Mouse (Mus musculus) left cerebral cortex, postnatal 25 days (tissue): ENCODE data around the gene Gm4792. TPM values are rescaled to one million over a fixed set of nuclear protein-coding genes. Genes with fewer than 3 reads are reported as not detected.

ENCODE experiments used
- DNase-seq, 2 experiments: peaks; one replicate each; pipeline ENCODE4 v3.0.0; 2022; ENCODE audit warnings: low spot score in 2 of 2, mixed read lengths in 1 of 2
- intact Hi-C: fragments of 180-260 bp; cut with DNase I; formaldehyde crosslinking; loops from one replicate; pipeline ENCODE4 v1.15.1; 2025
- total RNA-seq, 2 experiments: library from RNA; stranded (reverse); gene quantifications; 2 replicates each; pipeline ENCODE4 v1.2.3; 2021

The Gm4792 gene
- not detected for total RNA-seq

DNA sequence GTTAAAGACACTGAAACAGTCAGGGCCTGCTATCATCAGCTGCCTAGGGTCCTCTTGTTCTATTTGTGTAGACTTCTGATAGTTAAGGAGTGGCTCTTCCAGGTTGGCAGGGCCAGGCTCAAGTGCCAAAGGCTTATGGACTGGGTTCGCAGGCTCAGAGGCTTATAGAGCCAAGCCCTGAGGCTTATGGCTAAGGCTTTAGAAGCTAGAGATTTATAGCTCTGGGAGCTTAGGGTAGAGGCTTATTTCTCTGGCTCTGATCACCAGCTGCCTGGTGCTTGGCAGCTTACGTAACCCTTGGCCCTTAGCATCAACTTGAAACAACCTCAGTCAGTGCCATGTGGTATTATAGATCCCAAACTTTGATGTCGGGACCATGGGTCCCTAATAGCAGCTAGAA lies at the start of gene Gm4792:
Gene Gm4792 (minus strand): TSS at position 233 of the 400 bp plus-strand sequence.
- intact Hi-C loops = no loop called here
- DNase-seq = no peak

DNA sequence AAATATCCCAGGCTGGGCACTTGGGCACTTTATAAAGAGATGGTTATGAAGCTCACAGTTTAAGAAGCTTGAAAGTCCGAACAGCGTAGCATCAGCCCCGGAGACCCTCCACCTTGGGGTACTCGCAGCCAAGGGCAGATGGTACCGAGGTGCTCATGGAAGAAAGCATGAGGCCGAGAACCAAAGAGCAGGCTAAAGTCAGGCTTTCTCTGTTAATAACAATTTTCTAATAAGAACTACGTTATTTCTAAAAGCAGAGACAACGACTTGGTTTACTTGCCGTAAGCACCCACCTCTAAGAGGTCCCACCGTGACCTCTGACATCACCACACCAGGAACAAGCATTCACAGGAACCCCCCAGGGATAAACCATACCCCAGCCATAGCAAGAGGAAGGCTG lies 49.5 kb upstream of the Gm4792 start:
- intact Hi-C loops = no loop called here
- DNase-seq = no peak

DNA sequence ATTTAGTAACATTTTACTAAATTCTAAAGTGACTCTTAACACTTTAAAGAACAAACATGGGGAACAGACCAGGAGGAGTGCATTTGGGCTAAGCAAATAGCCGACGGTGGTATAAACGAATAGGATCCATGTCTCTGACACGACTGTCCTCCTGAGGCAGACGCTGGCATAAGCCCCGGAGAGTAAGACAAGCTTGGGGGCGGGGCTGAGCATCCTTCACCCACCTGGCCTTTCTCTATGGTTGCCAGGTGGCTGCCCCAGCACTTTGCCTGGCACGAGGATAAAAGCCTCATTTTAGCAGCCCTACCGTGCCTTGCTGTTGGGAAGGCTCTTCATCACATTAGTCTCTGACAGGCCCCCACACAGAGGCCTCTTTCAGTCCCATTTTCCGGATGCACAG lies 48.8 kb upstream of the Gm4792 start:
- intact Hi-C loops = no loop called here
- no peak for DNase-seq

DNA sequence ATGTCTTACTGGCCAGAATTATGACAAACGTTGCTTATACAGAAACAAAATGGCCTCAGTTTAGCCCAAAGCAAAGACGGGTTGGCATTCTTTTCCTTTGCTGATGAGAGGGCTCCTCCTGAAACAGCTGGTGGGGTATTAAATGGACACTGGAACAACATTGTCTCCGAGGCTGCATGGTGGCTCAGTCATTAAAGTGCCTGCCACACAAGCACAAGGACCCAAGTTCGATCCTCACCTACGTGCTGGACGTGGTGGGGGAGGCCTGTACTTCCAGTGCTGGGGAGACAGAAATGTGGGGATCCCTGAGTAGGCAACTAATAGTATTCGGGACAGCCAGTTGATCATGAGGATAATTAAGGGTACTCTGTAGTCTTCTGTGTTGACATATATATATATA lies 48.1 kb upstream of the Gm4792 start:
- DNase-seq = no peak
- intact Hi-C loops = no loop called here

DNA sequence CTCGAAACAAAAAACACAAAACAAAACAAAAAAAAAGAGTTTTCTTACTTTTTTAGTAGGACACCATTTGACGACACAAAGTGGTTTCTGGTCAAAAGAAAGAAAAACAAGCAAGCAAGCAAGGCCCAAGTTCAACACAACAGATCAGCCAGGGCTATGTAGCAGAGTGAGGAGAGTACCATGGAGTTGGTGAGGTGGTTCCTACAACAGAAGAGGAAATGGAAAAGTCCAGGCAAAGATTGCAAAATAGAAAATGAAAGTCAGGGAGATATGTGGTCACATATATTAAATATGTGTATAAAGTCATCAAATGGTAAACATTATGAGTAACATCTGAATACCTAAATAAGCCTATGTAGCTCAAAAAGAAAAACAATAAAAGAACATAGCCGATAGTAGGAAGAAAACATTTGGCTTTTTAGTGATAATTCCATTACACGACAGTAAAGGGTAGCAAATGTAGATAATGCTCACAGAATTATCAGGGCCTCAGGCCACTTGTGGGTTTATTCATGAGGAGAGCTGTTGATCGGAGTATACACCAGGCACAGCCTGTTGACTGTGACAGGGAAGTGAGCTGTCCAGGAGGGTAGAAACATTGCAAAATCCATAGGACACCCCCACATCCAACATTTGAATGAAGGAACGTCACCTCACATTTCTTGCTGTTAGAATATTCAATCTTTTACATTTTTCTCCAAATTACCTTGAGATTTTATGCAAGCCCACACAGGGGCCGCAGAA lies 47.2 kb upstream of the Gm4792 start:
- intact Hi-C loops = no loop called here
- no peak for DNase-seq

DNA sequence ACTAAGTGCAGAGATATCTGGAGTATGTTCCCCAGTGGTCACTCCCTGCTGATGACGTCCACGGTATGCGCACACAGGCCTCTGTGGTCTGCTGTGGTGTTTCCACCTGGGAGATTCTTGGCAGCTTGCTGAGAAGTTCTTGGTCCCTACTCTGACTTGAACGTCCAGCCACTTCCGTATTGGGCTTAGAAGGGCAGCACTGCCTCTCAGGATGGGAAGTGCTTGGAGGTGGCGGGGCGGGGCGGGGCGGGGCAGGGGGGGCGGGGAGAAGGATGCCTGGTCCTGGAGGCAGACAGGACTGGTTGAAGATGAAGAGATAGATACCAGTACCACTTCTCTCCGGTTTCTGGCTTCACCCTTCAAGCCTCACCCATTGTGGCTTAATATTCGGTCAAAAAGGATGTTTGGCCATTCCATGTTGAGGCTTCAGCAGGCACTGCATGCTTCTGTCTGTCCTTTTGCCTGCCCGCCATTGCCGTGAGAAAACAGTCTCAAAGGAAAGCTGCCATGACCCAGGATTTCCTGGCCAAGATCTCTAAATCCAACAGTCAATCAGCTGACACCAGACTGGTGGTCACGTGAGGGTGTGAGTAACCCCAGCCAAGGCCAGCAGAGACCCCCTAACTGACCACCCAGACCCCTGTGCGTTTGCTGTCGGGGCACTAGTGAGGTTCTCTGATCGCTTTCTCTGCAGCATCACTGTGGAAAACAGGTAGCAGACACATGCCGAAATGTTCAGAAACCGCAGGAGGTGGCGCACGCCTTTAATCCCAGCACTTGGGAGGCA lies 46.3 kb upstream of the Gm4792 start:
- no peak for DNase-seq
- intact Hi-C loops = no loop called here

DNA sequence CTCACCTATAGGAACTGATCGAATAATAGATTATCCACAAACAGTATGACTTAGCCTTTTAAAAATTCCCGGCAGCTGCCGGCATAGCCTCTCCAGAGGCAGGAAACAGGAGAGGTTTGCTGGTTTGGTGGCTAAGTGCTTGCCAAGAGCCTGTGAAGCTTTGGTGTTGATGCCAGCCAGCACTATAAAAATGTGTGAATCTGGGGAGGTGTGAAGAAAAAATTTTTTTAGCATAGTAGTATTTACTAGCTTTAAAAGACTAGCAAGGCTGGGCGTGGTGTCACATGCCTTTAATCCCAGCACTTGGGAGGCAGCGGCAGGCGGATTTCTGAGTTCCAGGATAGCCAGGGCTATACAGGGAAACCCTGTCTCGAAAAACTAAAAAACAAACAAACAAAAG lies 45.1 kb upstream of the Gm4792 start:
- DNase-seq = peak in 1 of 2 experiments; percentile 77
- intact Hi-C loops = no loop called here

DNA sequence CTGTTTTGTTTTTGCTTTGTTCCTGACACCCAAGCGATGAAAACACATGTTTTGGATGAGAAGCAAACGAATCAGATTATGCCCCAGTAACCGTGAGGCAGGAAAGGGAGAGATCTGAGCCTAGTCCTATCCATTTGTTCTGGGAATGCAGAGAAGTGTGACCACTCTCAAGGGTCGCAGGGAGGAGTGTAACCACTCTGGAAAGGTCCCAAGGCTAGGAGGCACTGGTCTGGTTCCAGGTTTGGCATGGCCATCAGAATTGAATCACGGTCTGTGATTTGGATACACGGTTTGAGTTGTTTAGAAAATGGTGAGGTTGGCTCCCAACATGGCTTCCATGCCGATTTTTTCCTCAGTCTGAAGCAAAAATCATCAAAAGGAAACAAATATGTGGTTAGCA lies 43.8 kb upstream of the Gm4792 start:
- no peak for DNase-seq
- intact Hi-C loops = no loop called here

DNA sequence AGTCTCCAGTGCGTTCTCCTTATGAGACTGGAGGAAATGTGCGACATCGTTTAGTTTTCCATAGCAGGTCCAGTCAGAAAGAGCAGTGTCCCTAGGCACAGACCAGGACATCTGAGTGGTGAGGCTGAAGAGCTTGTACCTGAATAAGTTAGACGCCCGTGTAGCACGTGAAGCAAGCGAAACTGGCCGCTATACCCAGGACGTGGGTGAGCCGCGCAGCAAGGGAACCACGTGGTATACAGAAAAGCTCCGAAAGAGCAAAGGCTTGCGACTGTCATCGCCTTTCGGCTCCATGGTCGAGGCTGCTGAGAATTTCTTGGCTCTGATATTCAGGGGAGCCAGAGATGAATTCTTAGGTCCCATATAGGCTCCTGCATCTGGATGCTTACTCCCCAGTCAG lies 43.0 kb upstream of the Gm4792 start:
- DNase-seq = no peak
- intact Hi-C loops = no loop called here

DNA sequence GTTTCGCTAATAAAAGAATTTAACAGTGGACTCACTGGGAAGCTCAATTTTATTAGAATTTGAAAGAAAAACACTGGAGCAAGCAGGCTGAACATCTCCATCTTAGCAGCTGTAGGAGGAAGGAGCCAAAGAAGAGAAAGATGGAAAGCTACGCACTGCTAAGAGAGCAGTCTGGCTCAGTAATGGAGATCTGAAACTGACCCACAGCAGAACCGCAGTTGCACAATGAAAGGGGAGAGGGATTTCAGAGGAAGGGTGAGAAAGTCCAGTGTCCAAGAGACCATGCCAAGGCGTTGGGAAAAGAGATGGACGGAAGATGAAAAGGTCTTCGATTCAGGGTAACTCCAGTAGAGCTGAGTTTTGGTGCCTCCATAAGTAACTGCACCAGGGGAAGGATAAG lies 37.6 kb upstream of the Gm4792 start:
- intact Hi-C loops = no loop called here
- no peak for DNase-seq

DNA sequence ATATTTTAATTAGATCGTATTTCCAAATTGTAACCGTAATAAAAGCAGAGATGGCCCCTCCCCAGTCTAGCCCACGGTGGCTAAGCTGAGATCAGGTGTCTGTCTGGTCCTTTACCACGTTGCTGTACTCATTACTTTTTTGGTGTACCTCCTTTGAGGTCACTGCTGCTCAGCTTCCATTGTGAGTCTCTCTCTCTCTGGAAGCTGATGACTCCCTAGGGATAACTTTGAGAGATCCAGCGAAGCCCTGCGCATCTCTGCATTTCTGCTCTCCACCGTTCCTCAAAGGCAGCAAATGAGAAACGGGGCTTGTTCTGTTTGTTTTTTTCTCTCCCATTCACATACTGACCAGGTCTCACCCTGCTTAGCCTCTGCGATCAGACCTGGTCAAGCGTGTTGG lies 36.5 kb upstream of the Gm4792 start:
- no peak for DNase-seq
- intact Hi-C loops = no loop called here

DNA sequence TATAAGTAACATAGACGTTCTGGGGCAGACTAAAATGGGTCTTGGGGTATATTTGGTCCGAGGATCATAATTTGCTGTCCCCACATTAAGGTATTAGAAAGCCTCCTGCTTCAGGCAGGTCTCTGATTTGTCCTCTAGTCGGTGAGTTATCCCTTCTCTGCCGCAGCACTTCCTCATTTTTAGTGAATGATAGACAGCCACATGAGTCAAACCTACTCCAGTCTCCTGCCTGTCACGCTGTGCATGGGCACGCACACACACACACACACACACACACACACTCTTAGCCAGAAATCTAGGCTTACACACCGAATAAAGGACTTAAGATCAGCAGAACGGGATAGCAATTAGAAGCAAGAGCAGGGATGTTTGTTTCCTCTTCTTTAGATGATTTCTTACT lies 34.8 kb upstream of the Gm4792 start:
- no peak for DNase-seq
- intact Hi-C loops = no loop called here

DNA sequence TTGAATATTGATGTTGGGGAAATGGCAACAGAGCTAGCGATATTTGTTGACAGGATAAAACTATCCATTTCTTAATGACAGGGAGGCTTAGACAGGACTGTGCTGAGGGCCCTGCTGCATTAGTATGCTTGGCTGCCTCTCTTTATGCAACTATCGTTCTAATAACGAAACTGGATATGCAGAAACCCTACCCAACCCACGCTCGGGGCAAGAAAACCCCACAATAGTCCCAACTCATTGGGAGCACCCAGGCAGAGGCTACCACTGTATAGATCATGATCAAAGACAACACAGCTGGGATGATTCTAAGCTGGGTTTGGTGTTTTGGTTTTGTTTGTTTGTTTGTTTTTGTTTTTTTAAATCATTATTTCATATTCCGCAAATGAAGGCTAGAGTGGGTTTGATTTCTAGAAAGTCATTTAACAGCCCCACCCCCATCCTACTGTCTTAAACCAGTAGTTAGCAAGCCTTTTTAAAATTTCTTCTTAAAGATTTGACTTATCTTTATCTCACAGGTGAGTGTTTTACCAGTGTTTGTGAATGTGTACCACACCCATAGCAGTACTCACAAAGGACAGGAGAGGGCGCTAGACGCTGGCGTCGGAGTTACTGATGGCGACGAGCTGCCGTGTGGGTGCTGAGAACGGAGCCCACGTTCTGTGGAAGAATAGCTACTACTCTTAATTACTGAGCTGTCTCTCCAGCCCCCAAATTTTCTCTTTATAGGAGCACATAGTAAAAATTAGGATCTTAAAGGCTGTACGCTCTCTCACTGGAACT lies 34.0 kb upstream of the Gm4792 start:
- intact Hi-C loops = no loop called here
- no peak for DNase-seq

DNA sequence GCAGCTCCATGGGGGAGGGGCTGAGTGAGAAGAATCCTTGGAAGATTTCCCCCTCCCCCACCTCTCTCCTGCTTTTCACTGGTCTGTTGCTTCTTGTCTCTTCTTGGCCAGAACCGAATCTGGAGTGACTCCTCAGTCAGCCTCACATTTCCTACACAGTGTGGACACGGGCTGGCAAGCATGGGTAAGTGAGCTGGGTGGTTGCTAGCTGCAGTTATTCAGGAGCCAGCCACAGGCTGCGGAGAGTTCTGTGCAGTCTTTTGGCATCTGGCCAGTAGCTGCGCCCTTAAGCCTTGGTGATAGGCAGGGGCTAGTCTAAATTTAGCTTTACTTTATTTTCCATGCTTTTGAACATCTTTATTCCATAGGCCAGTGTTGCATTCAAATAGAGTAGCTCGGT lies 31.5 kb upstream of the Gm4792 start:
- intact Hi-C loops = no loop called here
- DNase-seq = no peak

DNA sequence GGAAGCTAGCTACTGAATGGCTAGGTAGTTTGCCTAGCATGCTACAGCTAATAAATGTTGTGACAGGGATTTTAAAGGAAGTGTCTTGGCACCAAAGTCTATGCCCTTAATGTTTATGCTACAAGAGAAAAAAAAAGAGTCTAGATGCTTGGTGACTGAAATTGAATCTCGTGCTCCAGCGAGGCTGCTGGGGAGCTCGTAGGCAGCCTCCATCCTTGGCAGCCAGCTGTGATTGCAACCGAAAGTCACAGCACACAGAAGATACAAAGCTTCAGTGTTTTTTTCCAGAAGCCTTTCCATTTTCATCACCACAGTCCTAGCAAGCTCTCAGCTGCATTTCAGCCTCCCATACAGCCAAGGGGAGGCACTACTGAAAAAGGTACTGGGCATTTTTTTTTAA lies 20.1 kb upstream of the Gm4792 start:
- intact Hi-C loops = no loop called here
- peak; percentile 28 to 33 for DNase-seq

DNA sequence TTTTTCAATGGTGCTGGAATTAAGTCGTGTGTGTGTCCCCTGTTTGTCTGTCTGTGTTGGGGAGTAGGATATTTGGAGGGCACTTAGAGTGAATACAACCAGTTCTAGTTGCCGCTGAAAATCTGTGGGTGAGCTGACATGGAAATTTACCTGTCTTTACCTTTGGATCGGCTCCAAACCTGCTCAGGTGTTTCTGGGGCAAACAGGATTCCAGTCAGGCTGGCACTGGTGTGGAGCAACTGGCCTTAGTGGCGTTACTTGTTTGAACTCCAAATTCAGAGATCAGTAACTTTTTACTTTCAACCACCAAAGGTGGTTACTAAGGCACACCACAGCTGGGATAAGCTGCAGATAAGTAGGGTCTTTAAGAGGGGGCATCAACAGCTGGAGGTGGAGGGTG lies 14.6 kb upstream of the Gm4792 start:
- intact Hi-C loops = no loop called here
- no peak for DNase-seq

DNA sequence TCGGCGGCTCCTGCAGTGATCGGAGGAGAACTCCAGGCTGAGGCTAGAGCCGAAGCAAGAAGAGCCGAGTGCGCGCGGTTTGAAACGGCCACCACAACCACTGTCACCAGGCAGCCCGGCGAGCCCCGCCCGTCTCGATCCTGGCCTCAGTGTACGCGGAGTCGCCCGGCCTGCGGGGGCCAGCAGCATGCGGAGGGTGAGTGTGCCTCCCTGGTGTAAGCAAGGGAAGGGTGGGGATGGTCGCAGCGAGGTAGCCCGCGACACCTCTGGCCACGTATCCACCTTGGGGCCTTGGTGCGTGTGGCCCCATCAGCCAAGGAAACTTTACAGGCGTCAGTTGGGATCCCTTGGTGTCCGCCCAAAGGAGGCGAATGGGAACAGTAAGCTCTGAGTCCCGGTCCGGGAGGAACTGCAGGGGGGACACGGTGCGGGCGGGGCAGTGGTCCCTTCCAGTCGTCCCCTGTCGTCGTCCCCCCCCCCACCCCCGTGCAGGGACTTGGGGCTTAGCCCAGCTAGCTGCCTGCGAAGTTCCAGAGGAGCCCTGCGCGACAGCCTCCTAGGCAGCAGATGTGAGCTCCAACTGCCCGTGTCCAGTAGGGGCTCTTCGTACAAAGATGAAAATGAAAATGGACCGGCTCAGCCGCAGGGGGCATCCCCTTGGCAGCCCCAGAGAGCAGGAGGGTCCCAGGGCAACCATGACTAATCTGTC lies 13.7 kb upstream of the Gm4792 start:
- intact Hi-C loops = no loop called here
- DNase-seq = no peak

DNA sequence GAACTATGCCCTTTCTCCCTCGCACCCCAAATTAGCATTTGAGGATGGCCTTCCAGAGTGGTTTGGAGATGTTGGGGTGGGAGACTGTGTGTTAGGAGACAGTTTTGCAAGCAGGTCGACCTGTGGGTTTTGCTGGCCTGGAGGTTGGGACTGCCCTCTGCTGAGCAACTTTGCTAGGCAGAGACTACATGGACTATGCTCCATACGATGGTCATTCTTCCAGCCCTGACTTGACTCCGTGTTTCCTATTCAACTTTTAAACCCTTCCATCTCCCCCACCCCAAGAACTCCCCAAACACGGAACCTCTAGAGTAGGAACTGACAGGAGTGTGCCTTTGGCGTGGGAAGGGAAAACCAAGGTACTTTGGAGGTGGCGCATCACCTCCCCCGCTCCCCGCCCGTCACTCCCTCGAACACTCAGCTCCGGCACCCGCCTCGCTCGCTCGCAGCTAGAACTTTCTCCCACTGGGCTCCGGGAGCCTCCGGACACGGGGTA lies 13.1 kb upstream of the Gm4792 start, which contains the start of gene Tmcc3:
Gene Tmcc3 (plus strand): TSS at position 439 of the 496 bp plus-strand sequence.
- intact Hi-C loops = no loop called here
- no peak for DNase-seq

DNA sequence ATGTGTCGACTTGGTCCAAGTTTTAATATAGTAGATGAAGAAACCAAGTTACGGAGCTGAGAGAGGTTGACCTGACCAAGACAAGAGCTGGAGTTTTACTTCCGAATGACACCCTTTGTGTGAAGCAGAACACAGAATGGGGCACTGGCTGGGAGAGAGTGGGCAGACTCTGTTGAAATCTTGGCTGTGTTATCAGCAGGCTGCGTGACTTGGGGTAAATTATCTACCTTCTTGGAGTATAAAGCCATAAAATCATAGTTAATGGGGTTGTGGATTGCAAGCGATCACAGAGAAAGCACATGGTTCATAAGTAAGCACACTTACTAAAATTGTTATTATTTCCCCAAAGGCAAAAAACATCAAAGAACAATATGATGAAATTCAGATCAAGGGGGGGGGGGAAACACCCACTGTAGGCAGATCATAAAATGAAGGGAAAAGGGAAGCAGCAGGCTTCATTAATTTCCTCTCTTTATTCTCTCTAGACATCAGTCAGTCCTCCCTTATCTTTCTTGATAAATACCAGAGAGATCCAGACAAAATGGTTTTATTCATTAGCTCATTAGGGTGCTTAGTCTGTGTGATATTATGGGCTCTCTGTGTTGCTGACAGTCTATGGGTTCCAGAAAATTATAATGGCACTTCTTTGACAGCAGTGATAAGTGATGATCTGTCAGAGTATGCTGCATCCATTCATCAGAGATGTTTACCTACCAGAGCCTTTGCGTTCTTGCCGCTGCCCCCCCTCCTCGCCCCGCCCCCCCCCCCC lies 12.2 kb upstream of the Gm4792 start:
- intact Hi-C loops = no loop called here
- DNase-seq = no peak
